Mouse (Mus musculus): ENCODE data around the gene Ephb1. TPM values are rescaled to one million over a fixed set of nuclear protein-coding genes. Genes with fewer than 3 reads are reported as not detected.

Ephb1 gene
- total RNA-seq, 2 experiments from 2014 or later = 25.8 to 26.6 TPM

GRCm38 (mm10) chr9:102243296-102243695 lies 111.2 kb downstream of the Ephb1 start:
- DNase-seq = no peak

DNA sequence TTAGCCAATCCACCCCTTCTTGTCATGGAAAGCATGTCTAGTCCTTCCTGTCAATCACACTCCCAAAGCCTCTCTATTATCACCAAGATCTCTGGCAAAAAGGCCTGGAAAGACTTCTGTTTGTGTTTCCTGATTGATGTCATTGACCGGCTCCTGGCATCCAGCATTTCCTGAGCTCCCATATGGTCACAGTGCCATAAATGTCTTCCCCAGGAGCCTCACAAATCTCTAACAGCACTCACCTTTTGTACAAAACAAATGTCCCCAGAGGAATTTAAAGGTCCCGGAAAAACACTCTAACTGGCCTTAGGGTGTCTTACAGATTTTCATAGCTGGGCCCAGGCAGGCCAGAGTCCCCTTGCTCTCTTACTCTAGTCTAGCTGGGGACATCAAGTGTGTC lies 112.9 kb downstream of the Ephb1 start:
- no peak for DNase-seq

DNA sequence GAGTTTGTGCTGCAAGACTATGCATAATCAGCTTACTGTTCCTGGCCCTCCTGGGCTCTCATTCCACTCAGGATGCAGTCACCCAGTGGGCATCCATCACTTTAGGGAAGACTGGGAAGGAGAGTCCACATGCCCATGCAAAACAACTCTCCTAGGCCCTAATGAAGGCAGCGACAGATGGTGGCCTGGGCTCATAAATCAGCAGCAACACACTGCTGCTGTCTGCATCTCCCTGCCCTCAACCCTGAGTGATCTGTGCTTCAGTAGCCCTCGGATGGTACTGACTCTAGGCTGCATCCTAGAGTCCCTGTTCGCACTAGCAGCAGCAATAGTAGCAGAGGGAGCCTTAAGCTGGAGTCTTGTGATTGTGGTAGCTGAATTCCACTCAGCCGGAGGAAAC lies 114.3 kb downstream of the Ephb1 start:
- no peak for DNase-seq

DNA sequence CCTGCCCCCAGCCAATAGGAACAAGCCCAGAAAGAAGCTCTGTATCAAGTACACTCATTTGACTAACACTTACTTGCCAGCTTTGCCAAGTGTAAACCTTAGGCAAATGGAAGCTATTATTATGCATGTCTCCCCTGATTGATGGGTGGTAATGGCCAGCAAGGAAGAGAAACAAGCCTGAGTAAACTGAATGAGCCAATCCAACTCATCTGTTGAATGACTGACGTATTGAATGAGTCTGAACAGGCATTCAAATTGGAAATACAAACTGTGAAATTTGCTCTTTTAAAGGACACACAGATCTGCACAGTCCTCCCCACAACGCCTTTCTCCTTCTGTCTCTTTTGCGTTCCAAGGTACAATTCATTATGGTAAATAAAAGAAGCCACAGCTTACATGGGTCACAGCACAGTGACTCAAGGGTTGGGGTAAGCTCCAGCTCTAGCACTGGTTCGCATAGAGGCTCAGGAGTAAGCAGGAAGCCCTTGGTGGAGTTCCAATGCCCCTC lies 119.0 kb downstream of the Ephb1 start:
- DNase-seq = no peak

DNA sequence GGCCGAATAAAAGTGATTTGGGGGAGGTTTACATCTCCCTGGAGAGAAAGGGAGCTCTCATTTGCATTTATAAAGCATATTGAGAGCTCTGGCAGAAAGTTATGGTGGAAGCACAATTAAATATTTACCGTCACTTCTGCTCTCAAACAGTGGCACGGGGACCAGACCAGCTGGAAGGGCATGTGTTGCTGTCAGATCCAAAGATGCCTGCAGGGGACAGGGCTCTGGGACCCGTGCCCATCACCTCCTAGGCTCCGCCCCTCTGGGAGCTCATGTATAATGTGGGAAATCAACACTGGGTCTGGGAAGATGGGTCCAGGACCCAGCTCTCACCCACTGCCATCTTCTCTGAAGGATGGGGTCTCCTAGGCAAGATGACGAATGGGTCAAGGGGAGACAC lies 123.2 kb downstream of the Ephb1 start:
- no peak for DNase-seq

DNA sequence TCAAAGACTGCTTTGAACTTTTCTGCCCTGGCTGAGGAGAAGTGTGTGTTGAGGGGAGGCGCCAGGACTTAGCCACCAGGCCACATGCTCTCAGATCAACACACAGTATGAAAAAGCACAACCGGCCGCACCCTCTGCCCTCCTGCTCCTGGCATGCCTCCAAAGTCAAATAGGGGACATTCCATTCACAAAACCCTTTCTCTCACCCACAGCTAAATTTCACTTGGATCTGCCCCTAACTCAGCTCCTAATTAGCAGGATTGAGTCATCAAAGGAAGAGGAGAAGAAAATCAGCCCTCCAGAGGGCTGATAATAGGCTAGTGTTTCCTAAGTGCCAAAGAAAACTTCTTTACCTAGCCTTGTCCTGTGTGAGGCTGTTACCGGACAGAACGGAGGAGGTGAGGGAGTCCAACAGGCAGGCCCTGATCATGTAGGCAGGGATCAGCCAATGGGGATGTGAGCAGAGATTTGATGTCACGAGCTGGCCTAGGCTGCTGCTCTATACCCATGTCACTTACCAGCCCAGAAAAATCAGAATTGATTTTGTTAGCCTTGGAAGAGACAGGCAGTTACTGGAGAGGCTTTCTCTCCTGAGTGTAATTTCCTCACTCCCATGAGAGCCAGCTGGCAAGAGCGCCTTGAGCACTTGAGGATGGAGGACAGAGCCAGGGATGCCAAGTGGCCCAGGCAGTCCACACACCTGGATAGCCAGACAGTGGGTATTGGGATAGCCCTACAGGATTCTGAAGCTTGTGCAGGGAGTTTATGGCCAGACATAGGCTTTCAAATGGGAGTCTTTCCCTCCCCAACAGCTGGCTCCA lies 137.5 kb downstream of the Ephb1 start:
- DNase-seq = no peak

DNA sequence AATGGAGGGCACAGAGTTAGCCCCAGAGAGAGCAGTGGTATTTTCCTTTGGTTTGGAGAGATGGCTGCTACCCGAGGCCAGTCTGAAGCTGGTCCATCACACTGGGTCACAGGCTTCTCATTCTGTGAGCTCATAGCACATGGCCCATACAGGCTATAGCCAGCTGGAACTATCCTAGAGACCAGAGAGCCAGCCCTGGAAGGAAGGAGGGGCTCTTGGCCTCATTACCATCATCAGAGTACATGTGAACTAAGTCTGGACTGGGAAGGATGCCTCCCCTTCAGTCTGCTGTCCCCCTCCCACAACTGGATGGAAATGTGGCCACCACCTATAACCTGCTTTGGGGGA lies 142.5 kb downstream of the Ephb1 start:
- no peak for DNase-seq

GRCm38 (mm10) chr9:102211296-102212035 lies 143.0 kb downstream of the Ephb1 start:
- no peak for DNase-seq

GRCm38 (mm10) chr9:102205518-102205917 lies 149.0 kb downstream of the Ephb1 start:
- no peak for DNase-seq

- DNase-seq = no peak
Measured at GRCm38 (mm10) chr9:102201867-102202266, 152.6 kb downstream of the Ephb1 start.

- no peak for DNase-seq
Measured at GRCm38 (mm10) chr9:102196856-102197255, 157.6 kb downstream of the Ephb1 start.

- DNase-seq = peak in 1 of 2 experiments; percentile 42
Measured at GRCm38 (mm10) chr9:102194063-102194462, 160.4 kb downstream of the Ephb1 start.

- peak in 1 of 2 experiments; percentile 25 for DNase-seq
Measured at GRCm38 (mm10) chr9:102192724-102193685, 161.5 kb downstream of the Ephb1 start.

GRCm38 (mm10) chr9:102190058-102190457 lies 164.4 kb downstream of the Ephb1 start:
- no peak for DNase-seq

GRCm38 (mm10) chr9:102189406-102189805 lies 165.1 kb downstream of the Ephb1 start:
- no peak for DNase-seq

- DNase-seq = peak; percentile 32 to 51
Measured at GRCm38 (mm10) chr9:102183663-102184274, 170.7 kb downstream of the Ephb1 start.

DNA sequence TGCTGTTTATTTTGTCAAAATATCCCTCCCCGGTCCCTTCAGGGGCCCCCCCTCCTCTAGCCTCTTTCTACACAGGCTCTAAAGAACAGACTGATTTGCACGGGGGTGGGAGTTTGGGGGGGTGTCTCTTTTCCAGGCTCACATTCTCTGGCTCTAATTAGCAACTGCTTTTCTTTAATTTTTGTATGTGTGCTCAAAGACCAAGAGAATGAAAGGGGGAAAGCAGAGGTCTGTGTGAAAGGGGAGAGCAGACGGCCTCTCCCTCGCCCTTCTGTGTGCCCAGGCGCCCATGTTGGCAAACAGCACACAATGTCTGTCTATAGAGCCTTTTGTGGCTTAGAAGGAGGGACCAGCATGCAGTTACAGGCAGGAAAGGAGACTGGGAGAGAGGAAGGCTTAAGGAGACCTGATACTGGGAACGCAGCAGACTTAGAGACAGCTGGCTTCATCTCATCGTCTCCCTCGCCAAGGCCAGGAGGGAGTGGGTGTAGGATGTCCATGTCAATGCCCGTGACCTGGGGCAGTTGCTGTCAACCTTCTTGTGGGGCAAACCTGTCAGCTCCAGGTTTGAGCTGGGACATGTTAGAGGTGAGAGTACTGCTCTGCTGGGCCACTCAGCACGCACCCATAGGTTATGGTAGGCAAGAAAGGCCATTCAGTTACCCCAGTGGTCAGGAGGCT lies 172.5 kb downstream of the Ephb1 start:
- DNase-seq = peak in 1 of 2 experiments; percentile 31

- no peak for DNase-seq
Measured at GRCm38 (mm10) chr9:102181276-102181675, 173.2 kb downstream of the Ephb1 start.

GRCm38 (mm10) chr9:102180486-102180885 lies 174.0 kb downstream of the Ephb1 start:
- DNase-seq = no peak

- DNase-seq = no peak
Measured at GRCm38 (mm10) chr9:102180070-102180469, 174.4 kb downstream of the Ephb1 start.

GRCm38 (mm10) chr9:102169706-102170105 lies 184.8 kb downstream of the Ephb1 start:
- DNase-seq = no peak
